Mouse (Mus musculus): ENCODE measurements around the gene Mst1r.
A peak's percentile ranks its signal among the peaks of the same experiment; 100 is the strongest.

Mst1r gene

DNA sequence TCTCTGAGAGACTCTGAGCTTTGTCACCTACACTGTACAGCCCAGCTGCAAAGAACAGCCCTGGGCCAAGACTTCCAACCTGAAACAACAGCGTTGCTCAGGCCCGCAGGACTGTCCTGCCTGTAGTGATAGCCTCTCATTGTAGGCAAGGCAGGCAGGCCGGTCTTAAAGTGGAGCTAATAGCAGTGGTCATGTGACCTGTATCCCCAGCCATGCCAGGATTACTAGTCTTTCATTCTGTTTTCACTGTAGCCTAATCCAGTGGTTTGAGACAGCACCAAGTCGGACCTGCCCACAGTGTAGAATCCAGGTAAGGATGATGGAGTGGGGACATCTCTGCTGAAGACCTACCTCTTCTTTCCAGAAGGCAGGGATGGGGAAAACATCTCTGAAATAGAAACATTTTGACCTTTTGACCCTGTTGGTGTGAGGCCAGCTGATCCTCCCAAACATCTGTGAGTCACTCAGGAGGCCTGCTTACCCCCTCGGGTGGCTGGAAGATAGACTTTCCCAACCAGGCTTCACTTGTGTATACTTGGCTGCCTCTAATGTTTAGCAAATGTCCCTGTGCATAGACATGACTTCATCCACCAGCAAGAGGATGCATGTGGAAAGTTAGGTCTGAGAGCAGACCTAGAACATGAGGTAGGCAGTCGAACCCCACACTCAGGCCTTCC lies 49.1 kb downstream of the Mst1r start:
- no peak for DNase-seq (ENCODE audit: low read depth, low spot score)

- DNase-seq (ENCODE audit: low read depth, low spot score), result no peak
Observed at GRCm38 (mm10) chr9:107957141-107957540, 50.5 kb downstream of the Mst1r start.

DNA sequence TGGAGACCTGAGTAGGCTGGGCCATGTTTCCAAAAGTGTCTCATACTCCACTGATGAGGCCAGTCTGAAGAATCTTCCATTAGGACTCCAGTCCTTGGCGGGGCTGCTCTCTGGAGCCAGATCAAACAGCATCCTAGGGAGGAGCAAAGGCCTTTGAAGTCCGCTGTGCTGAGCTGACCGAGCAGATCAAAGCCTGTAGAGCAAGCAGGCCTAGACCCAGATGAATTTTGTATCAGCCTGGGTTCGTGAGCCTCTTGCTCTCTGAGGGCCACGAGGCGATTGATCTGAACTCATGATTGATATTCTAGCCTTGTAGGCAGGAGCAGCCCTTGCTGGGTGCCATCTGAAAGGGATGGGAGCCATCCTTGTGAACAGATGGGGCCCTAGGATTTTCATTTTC lies 53.2 kb downstream of the Mst1r start:
- no peak for DNase-seq (ENCODE audit: low read depth, low spot score)

DNA sequence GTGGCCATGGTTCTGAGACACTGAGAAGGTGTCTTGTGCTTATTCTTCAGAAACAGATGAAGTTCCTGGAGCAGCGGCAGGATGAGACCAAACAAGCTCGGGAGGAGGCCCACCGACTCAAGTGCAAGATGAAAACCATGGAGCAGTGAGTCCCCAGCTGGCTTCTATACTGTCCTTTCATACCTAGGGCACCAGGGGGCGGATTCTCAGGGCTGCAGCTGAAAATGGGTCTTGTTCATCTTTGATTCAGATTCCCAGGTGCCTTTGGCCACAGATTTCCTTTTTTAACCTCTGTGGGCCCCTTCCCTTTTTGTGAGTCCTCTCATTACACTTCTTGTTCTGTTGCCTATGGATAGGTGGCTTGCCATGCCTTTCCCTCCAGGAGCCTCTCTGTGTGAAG lies 54.3 kb downstream of the Mst1r start:
- DNase-seq (ENCODE audit: low read depth, low spot score), result peak; percentile 38

GRCm38 (mm10) chr9:107961351-107961762 lies 54.7 kb downstream of the Mst1r start:
- DNase-seq (ENCODE audit: low read depth, low spot score), result no peak

GRCm38 (mm10) chr9:107961881-107962280 lies 55.2 kb downstream of the Mst1r start:
- no peak for DNase-seq (ENCODE audit: low read depth, low spot score)

DNA sequence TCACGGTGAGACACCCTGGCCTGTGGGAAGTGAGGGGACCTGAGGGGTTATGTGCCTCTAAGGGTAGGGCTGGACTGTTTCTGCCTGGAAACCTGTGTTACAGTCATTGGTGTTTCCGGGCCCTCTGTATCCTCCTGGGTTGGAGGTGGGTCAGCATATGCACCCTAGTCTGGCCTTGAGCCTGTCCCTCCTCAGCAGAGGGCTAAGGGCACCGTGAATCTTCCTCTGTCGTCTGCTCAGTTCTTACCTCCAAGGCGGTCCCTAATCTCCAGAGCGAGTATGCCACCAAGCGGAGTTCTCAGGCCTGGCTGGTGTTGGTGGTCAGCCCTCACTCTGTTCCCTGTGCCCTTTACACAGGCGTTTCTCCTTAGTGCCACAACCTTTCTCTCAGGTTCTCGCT lies 56.2 kb downstream of the Mst1r start:
- no peak for DNase-seq (ENCODE audit: low read depth, low spot score)

DNA sequence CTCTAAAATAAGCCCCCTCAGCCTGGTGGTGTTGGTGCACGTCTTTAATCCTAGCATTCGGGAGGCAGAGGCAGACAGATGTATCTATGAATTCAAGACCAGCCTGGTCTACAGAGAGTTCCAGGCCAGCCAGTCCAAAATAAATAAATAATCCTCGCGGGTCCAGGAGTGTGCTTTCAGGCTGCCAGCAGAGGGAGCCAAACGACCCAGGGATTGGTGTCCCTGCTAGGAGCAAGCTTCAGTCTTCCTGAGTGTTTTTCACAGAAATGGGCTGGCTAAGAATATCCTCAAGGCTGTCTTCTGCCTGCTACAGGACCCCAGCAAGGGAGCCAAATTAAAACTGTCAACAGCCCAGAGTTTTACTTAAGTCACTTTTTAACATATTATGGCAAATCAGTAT lies 57.0 kb downstream of the Mst1r start:
- peak; percentile 91 for DNase-seq (ENCODE audit: low read depth, low spot score)

- DNase-seq (ENCODE audit: low read depth, low spot score), result no peak
Observed at GRCm38 (mm10) chr9:107964681-107965080, 58.0 kb downstream of the Mst1r start.

GRCm38 (mm10) chr9:107966676-107967075 lies 60.0 kb downstream of the Mst1r start:
- DNase-seq (ENCODE audit: low read depth, low spot score), result no peak

DNA sequence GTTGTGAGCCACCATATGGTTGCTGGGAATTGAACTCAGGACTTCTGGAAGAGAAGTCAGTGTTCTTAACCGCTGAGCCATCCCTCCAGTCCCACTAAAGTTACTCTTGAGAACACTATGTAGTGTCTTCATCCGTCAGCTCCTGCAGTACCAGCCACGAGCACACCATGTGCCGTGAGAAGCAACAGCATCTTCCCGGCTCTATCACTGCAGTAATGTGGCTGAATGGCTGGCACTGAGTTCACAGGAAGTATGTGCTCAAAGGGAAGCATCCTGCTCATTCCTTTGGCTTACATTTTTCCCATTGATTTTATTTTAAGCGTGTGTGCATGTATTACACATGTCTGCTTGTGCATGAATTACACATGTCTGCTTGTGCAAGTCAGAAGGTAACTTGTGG lies 60.8 kb downstream of the Mst1r start:
- DNase-seq (ENCODE audit: low read depth, low spot score), result no peak

- DNase-seq (ENCODE audit: low read depth, low spot score), result no peak
Observed at GRCm38 (mm10) chr9:107968531-107968930, 61.9 kb downstream of the Mst1r start.
